Mouse (Mus musculus): Measurements from ENCODE around the gene Xylt2.
"Not testable (repeated sequence)": the region's sequence is repeated elsewhere in the genome, so short reads cannot be mapped to it uniquely, and the experiment has no call there.

Xylt2 gene

GRCm38 (mm10) chr11:94676754-94677606 lies at the start of gene Xylt2:
Gene Xylt2 (minus strand): TSS chr11:94677515.
- peak; percentile 91 for DNase-seq

GRCm38 (mm10) chr11:94719216-94719615 lies 41.9 kb upstream of the Xylt2 start:
- DNase-seq: no peak

GRCm38 (mm10) chr11:94718113-94718909 lies 41.0 kb upstream of the Xylt2 start:
- no peak for DNase-seq

- DNase-seq: no peak
Observed at GRCm38 (mm10) chr11:94717239-94717638, 39.9 kb upstream of the Xylt2 start.

GRCm38 (mm10) chr11:94716754-94717153 lies 39.4 kb upstream of the Xylt2 start:
- DNase-seq: peak; percentile 6

GRCm38 (mm10) chr11:94715622-94716021 lies 38.3 kb upstream of the Xylt2 start:
- no peak for DNase-seq

- DNase-seq: no peak
Observed at GRCm38 (mm10) chr11:94713246-94713860, 36.0 kb upstream of the Xylt2 start.

- DNase-seq: no peak
Observed at GRCm38 (mm10) chr11:94704472-94704871, 27.2 kb upstream of the Xylt2 start, which contains the start of gene Gm11541. Gene Gm11541 (minus strand): TSS chr11:94704499.

- DNase-seq: no peak
Observed at GRCm38 (mm10) chr11:94704020-94704419, 26.7 kb upstream of the Xylt2 start.

GRCm38 (mm10) chr11:94702216-94702610 lies 24.9 kb upstream of the Xylt2 start:
- DNase-seq: peak; percentile 26

- DNase-seq: no peak
Observed at GRCm38 (mm10) chr11:94701401-94702215, 24.3 kb upstream of the Xylt2 start.

GRCm38 (mm10) chr11:94699399-94699798 lies 22.1 kb upstream of the Xylt2 start:
- DNase-seq: no peak

- no peak for DNase-seq
Observed at GRCm38 (mm10) chr11:94697703-94698464, 20.6 kb upstream of the Xylt2 start.

GRCm38 (mm10) chr11:94697140-94697539 lies 19.8 kb upstream of the Xylt2 start:
- DNase-seq: no peak

- no peak for DNase-seq
Observed at GRCm38 (mm10) chr11:94695508-94695907, 18.2 kb upstream of the Xylt2 start.

- DNase-seq: not testable (repeated sequence)
Observed at GRCm38 (mm10) chr11:94692502-94692901, 15.2 kb upstream of the Xylt2 start.

- no peak for DNase-seq
Observed at GRCm38 (mm10) chr11:94687178-94687577, 9.9 kb upstream of the Xylt2 start.

GRCm38 (mm10) chr11:94682427-94682826 lies 5.1 kb upstream of the Xylt2 start:
- DNase-seq: no peak

- no peak for DNase-seq
Observed at GRCm38 (mm10) chr11:94681640-94682039, 4.3 kb upstream of the Xylt2 start.

- DNase-seq: no peak
Observed at GRCm38 (mm10) chr11:94680639-94681038, 3.3 kb upstream of the Xylt2 start.

GRCm38 (mm10) chr11:94677607-94678145 lies 361 bp upstream of the Xylt2 start:
- no peak for DNase-seq
